12 mouse cellular contexts compared by ENCODE assay signal in genomic region chr7:104021651-104022050, GRCm38 (mm10). TPM values are rescaled to one million over a fixed set of nuclear protein-coding genes. Genes with fewer than 3 reads are reported as not detected.
"Had no signal": no experiment of that assay in that cellular context is flagged by ENCODE, and none has a peak within 500 bp of the region (broad histone marks: within the 10 kb centered on the region; RNA-seq: fewer than 3 reads in every experiment).

No protein-coding gene starts in this region.

- ATAC-seq: midbrain, embryonic 13.5 days; midbrain, embryonic 16.5 days had no signal

- DNase-seq: lung, adult 18-20 months; lung, embryonic 14.5 days; lung, postnatal 10 days; lung, postnatal 4 days; right cerebral cortex, postnatal 14 days; thymus, adult 2 months; thymus, postnatal 25 days; thymus, postnatal 4 days had no signal

RNA-seq across cellular contexts. Expression of gene Olfr640, which starts 3.7 kb away (rescaled TPM):
- total RNA-seq: megakaryocyte-erythroid progenitor cell, adult 5-6 weeks had no signal

RNA-seq across cellular contexts. Expression of gene Olfr639, which starts 4.5 kb away (rescaled TPM):
- total RNA-seq: megakaryocyte-erythroid progenitor cell, adult 5-6 weeks; neutrophil, adult 5-6 weeks had no signal

RNA-seq across cellular contexts. Expression of gene Olfr641, which starts 13.6 kb away (rescaled TPM):
- total RNA-seq: megakaryocyte-erythroid progenitor cell, adult 5-6 weeks; neutrophil, adult 5-6 weeks had no signal

RNA-seq across cellular contexts. Expression of gene Olfr638, which starts 23.1 kb away (rescaled TPM):
- total RNA-seq: megakaryocyte-erythroid progenitor cell, adult 5-6 weeks; neutrophil, adult 5-6 weeks had no signal

RNA-seq across cellular contexts. Expression of gene Olfr642, which starts 30.8 kb away (rescaled TPM):
- total RNA-seq: megakaryocyte-erythroid progenitor cell, adult 5-6 weeks; neutrophil, adult 5-6 weeks had no signal
